Mouse (Mus musculus) embryo, embryonic 10.5 days (tissue): ENCODE results near the gene Olfr1317.

Source experiments
- DNase-seq: peaks from one replicate; pipeline ENCODE4 v3.0.0-alpha.2; 2015; ENCODE audit warnings: low spot score

Olfr1317 gene

DNA sequence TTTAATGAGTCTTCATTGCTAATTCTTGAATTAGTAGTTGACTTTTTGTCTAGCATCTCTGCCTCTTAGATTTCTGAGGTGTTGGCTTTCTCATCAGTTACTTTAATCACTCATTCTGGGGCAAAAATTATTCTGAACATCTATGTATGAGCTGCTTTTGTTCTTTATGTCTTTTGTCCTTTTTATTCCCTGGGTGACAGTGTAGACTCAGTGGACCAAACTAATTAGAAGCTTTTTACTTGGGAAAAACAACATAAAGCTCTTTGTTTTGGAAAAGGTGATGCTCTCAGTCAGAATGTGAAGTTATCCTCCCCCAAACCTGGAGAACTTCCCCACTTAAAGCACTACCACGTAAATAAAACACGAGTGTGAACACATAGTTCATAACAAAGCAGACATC, at the start of gene Olfr1317:
Olfr1317 (plus strand) TSS at position 301 of the 400 bp plus-strand sequence.
- DNase-seq, result no peak

DNA sequence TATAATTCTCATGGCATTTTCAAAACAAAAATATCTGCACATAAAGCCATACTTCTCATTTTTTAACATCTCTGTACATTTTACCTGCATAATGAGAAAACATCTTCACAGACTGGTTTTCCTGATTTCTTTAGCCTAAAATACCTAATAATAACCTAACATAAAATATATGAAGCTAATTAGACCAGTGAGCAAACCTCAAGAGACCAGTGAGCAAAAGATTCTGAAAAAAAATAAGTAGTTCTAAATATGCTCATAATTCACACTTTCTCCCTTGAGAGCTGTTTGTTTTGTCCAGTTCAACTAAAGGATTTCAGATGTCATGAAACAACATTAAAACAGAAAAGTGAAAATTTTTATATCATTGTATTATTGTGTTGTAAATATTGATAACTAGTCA, 43.4 kb upstream of the Olfr1317 start, which contains the start of gene Olfr1314:
Olfr1314 (minus strand) TSS at position 101 of the 400 bp plus-strand sequence.
- no peak for DNase-seq

DNA sequence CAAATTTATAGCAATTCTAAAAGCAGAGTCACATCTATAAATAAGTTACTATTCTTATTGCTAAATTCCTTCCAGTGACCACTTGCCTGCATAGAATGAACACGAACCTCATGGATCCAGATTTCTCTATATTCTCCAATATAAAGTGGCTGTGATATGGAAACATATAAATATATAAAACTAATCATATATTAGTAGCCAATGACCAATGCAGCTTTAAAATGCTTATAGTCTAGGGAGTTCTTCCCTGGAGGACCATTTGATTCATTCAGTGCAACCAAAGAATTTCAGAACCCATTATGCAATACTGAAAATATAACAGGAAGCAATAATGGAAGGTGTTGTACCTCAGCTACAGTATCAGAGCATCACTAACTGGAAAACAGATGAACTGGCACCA, 24.8 kb upstream of the Olfr1317 start, which contains the start of gene Olfr1315-ps1:
Olfr1315-ps1 (minus strand) TSS at position 101 of the 400 bp plus-strand sequence.
- no peak for DNase-seq

DNA sequence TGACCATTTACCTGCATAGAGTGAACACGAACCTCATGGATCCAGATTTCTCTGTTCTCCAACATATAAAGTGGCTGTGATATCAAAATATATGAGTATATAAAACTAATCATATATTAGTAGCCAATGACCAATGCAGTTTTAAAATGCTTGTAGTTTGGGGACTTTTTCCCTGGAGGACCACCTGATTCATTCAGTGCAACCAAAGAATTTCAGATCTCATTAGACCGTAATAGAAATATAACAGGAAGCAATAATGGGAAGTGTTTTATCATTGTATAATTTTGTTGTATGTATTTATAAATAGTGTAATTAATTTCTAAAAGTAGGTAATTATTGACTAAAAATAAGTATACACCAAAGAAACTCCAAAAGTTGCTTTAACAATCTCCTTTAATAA, 5.3 kb upstream of the Olfr1317 start, which contains the start of gene Olfr1316:
Olfr1316 (minus strand) TSS at position 101 of the 400 bp plus-strand sequence.
- DNase-seq, result no peak

DNA sequence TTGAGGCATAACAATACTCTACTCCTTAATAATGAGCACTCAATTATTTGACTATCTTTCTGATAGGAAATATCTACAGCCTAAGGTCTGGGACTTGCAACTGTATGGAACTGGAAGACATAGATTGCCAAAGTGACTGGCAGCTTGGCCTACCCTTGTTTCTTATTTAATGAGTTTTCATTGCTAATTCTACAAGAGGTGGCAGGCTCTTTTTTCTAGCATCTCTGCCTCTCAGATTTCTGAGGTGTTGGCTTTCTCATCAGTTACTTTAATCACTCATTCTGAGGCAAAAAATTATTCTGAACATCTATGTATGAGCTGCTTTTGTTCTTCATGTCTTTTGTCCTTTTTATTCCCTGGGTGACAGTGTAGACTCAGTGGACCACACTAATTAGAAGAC, 13.8 kb downstream of the Olfr1317 start, which contains the start of gene Olfr1318:
Olfr1318 (plus strand) TSS at position 301 of the 400 bp plus-strand sequence.
- DNase-seq, result no peak
